Mouse (Mus musculus) erythroblast, embryonic 14.5 days (primary cell): ENCODE measurements around the gene Dcp1b.

ENCODE experiments used
- GATA1 ChIP-seq: IDR thresholded peaks from 2 replicates; pipeline ENCODE4 v1.6.1; 2012; ENCODE audit warnings: low read length, inconsistent platforms, mixed read lengths
- TAL1 ChIP-seq: IDR thresholded peaks from 3 replicates; pipeline ENCODE4 v1.6.1; 2012; ENCODE audit warnings: low read length, inconsistent platforms, mixed read lengths

DNA sequence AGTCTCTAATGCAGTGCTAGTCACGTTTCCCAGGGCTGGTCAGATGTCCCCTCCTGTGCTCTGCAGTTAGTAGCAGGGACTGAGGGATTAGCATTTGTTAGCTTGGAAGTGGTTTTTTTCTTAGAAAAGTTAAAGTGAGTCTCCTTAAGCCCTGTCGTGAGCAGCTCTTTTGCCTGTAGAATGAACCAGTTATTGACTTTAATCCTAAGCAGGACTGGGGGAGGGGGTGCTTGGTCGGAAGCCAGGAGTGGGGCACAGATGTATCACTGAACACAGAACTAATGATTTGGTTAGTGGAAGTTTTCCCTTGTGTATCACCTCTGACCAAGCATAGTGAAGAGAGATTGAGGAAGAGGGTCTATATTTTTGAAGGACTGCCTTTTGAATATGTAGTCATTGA, 8.7 kb downstream of the Dcp1b start:
- no peak for TF ChIP-seq GATA1
- TF ChIP-seq TAL1 = no peak
